Mouse (Mus musculus): ENCODE data around the gene Rplp1. TPM values are rescaled to one million over a fixed set of nuclear protein-coding genes. Genes with fewer than 3 reads are reported as not detected.

Gene Rplp1
- 1,379 and 1,393 TPM in 2 replicates for polyA plus RNA-seq (2015; fragmentation: Nextera tagmentation; extraction: Ambion mirVana)

DNA sequence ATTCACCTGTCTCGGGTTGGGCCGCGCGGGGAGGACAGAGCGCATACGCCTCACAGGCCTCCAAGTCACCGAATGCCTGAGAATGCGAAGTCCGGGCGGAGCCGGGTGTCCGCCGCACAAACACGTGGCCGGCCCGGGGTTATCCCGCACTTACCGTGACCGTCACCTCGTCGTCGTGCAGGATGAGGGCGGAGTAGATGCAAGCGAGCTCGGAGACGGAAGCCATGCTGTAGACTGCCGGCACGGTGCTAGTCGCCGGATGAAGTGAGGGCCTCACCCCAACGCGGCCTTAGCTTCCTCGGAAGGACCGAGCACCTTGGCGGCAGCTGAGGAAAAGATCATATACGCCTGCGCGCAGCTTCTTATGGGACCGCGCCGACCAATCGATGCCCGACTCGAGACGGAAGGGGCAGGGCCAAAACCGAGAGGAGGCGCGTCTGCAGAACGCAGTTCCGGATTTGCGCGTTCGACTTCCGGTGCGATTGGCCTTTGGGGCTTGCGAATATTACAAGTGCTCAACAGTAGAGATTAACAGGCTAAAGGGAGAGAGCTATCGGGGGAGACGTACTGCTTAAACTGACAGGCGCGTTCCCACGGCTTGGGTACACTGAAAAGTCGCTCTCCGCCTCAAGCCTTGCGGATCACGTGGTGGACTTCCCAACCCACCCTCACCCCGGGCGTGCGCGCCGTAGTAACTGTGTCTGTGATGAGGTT, at the start of gene Rplp1:
Gene Rplp1 (minus strand): TSS at position 340 of the 714 bp plus-strand sequence.
- peak within 1 kb of the TSS; percentile 85 for H3K9ac ChIP-seq
- no peaks in the 10 kb centered on the region for H3K27me3 ChIP-seq
- H3K4me1 ChIP-seq: peaks cover 26% of the 10 kb centered on the region
- H3K27ac ChIP-seq: peak within 1 kb of the TSS; percentile 98
- H3K9me3 ChIP-seq (replicated peaks): no peaks in the 10 kb centered on the region
- peaks cover 59% of the 10 kb centered on the region for H3K36me3 ChIP-seq
- peak; percentile 96 for ATAC-seq (replicated peaks; ENCODE audit: low FRiP score)
- H3K4me3 ChIP-seq (replicated peaks): peak within 1 kb of the TSS; percentile 72
- H3K4me2 ChIP-seq: peak within 1 kb of the TSS; percentile 76
- under 1% methylated on average over 70 of the region's 70 CpGs for WGBS

DNA sequence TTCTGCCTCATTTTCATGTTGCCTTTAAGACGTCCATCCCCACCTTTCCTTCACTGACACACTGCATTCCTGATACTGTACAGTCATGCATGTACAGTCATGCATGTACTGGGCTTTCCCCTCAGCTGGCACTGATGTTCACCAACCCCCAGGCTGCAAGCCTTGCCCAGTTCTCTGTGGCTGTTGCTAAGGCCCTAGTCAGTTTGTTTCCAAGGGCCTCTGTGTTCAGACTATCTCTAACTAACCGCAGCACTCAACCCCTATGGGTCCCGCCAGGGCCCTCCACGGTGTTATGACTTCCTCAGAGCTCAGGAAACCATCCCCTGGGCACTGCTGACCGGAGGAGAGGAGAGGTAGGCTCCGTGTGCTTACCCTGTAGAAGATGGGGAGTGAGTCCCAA, 49.0 kb upstream of the Rplp1 start:
- Histone ChIP-seq H3K4me2 (no peak overlapping the region), H3K4me3 (replicated peaks) (no peak overlapping the region), H3K27me3 (no peaks in the 10 kb centered on the region), H3K9me3 (replicated peaks) (no peaks in the 10 kb centered on the region), H3K36me3 (no peaks in the 10 kb centered on the region), H3K4me1 (peaks cover 27% of the 10 kb centered on the region), H3K9ac (no peak overlapping the region), H3K27ac (no peak overlapping the region)
- 61% methylated on average over 6 of the region's 6 CpGs for WGBS
- no peak for ATAC-seq (replicated peaks; ENCODE audit: low FRiP score)

DNA sequence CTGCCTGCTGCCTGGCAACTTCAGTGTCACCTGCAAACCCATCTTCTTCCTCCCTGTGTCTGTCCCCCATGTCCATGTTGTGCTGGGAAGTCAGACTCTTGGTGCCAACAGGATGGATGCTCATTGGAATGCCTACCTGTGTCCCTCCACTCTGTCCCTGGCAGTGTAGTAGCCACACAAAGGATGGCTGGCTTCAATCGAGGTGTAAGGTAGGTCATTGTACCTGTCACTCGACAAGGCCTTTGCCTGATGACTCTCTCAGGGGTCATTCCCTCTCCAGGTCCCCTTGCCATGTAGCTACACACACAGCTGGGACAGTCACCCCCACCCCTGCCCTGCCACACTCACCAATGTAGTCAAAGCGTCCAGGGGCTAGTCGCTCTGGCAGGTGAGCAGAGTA, 46.8 kb upstream of the Rplp1 start:
- Histone ChIP-seq H3K4me2 (no peak overlapping the region), H3K36me3 (no peaks in the 10 kb centered on the region), H3K4me1 (peaks cover 20% of the 10 kb centered on the region), H3K27me3 (no peaks in the 10 kb centered on the region), H3K27ac (no peak overlapping the region), H3K9me3 (replicated peaks) (no peaks in the 10 kb centered on the region), H3K9ac (no peak overlapping the region), H3K4me3 (replicated peaks) (no peak overlapping the region)
- ATAC-seq (replicated peaks; ENCODE audit: low FRiP score): no peak
- 87% methylated on average over 4 of the region's 4 CpGs for WGBS

DNA sequence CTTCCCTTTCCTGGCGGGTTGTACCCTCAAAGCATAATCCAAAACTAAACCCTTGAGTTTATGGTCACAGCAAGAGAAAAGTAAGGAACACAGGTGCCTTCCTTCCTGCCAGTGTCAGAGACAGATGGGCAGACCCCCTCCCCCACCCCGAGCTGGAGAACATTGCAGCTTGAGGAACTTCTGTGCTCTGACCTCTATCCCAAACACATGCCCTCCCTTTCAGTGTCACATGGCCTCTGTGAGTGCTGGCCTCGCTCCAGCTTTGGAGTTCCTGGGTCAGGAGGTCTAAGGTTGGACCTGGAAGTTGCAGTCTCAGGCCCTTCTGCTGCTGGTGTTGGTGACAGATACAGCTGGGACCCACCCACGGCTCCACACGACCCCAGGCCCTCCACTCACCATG, 46.4 kb upstream of the Rplp1 start:
- no peak overlapping the region for H3K4me2 ChIP-seq
- H3K9ac ChIP-seq: no peak overlapping the region
- ATAC-seq (replicated peaks; ENCODE audit: low FRiP score): no peak
- H3K36me3 ChIP-seq: 0 out of 2 replicates have a peak, but pooled peaks cover 3% of the 10 kb centered on the region
- H3K9me3 ChIP-seq (replicated peaks): no peaks in the 10 kb centered on the region
- WGBS: 36% methylated on average over 5 of the region's 5 CpGs
- H3K4me3 ChIP-seq (replicated peaks): no peak overlapping the region
- H3K4me1 ChIP-seq: peaks cover 20% of the 10 kb centered on the region
- H3K27ac ChIP-seq: peak overlapping the region; percentile 64; the same call in 1 of the 2 replicates
- H3K27me3 ChIP-seq: no peaks in the 10 kb centered on the region

DNA sequence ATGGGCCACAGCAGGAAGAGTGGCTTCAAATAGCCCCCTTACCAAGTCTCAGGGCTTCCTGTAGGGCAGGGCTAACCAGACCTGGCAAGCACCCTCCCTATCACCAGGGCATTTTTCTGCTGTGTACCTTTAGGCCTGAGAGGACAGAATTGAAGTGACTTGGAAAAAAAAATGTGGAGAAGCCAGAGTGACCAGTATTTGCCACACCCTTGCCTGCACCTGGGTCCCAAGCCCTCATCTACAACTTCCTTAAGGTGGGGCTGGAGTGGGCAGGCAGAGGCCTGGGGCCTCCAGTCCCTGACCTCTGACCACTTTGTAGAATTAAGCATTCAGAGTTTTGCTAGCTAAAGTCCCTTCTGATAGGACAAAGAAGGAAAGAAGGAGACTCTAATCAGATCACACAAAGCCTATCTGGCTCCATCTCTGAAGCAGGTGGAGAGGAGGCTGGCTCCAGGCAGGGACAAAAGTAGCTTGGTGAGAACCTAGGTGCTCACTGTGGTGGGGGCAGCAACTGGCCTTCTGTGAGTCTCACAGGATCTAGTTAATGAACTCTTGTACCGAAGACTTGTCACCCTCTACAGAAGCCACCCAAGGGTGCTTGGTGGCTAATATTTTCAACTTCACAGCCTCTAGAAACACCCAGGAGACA, 45.7 kb upstream of the Rplp1 start:
- Histone ChIP-seq H3K27me3 (no peaks in the 10 kb centered on the region), H3K36me3 (peaks cover 7% of the 10 kb centered on the region; the same call in 1 of the 2 replicates), H3K27ac (peak overlapping the region; percentile 64), H3K9me3 (replicated peaks) (no peaks in the 10 kb centered on the region), H3K4me2 (no peak overlapping the region), H3K4me3 (replicated peaks) (no peak overlapping the region), H3K4me1 (peaks cover 20% of the 10 kb centered on the region), H3K9ac (no peak overlapping the region)
- WGBS: 85% methylated on average over 1 of the region's 1 CpGs
- 0 out of 2 replicates have a peak, but pooled peaks have one; percentile 25 for ATAC-seq (replicated peaks; ENCODE audit: low FRiP score)

DNA sequence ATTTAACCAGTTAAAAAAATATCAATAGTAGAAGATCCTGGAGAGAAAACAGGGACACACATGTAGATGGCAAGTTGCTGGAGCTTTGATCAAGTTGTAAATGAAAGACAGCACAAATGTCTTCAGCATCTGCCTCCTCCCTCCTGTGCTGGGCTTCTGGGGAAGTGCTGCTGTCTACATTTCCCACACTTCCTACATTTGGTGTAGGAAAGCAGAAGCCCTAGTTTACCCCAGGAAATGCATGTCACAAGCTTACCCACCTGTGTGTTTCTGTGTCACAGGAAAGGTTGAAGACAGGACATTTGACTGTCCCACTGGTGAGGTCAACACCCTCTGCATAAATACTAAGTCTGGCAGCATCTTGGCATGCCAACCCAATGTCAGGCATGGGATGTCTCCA, 40.4 kb upstream of the Rplp1 start:
- Histone ChIP-seq H3K36me3 (peaks cover 10% of the 10 kb centered on the region; the same call in 1 of the 2 replicates), H3K4me1 (peaks cover 5% of the 10 kb centered on the region; the same call in 1 of the 2 replicates), H3K4me2 (no peak overlapping the region), H3K9ac (no peak overlapping the region), H3K27ac (no peak overlapping the region), H3K27me3 (no peaks in the 10 kb centered on the region), H3K9me3 (replicated peaks) (no peaks in the 10 kb centered on the region), H3K4me3 (replicated peaks) (no peak overlapping the region)
- no peak for ATAC-seq (replicated peaks; ENCODE audit: low FRiP score)

DNA sequence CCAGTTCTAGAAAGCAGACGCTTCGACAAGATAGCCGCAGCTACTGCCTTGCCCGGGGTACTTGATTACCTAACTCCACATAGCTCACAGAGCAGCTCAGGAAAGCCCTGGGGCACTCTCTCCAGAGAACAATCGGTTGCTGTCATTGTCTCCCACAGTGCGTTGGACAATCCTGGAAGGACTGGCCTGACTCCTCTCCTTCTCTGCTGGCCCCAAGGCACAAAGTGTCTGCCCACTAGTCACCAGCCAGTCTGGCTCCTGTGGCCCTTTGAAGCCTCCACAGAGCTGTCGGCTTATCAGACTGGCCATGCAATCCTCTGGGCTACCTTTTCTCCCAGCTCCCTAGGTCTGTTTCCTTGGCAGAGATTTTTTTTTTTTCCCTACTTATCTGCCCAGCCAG, 37.9 kb upstream of the Rplp1 start:
- no peak for ATAC-seq (replicated peaks; ENCODE audit: low FRiP score)
- Histone ChIP-seq H3K4me1 (peaks cover 9% of the 10 kb centered on the region), H3K4me2 (no peak overlapping the region), H3K4me3 (replicated peaks) (no peak overlapping the region), H3K9me3 (replicated peaks) (no peaks in the 10 kb centered on the region), H3K27me3 (no peaks in the 10 kb centered on the region), H3K9ac (no peak overlapping the region), H3K27ac (no peak overlapping the region), H3K36me3 (peaks cover 10% of the 10 kb centered on the region; the same call in 1 of the 2 replicates)
- WGBS: 65% methylated on average over 7 of the region's 7 CpGs

DNA sequence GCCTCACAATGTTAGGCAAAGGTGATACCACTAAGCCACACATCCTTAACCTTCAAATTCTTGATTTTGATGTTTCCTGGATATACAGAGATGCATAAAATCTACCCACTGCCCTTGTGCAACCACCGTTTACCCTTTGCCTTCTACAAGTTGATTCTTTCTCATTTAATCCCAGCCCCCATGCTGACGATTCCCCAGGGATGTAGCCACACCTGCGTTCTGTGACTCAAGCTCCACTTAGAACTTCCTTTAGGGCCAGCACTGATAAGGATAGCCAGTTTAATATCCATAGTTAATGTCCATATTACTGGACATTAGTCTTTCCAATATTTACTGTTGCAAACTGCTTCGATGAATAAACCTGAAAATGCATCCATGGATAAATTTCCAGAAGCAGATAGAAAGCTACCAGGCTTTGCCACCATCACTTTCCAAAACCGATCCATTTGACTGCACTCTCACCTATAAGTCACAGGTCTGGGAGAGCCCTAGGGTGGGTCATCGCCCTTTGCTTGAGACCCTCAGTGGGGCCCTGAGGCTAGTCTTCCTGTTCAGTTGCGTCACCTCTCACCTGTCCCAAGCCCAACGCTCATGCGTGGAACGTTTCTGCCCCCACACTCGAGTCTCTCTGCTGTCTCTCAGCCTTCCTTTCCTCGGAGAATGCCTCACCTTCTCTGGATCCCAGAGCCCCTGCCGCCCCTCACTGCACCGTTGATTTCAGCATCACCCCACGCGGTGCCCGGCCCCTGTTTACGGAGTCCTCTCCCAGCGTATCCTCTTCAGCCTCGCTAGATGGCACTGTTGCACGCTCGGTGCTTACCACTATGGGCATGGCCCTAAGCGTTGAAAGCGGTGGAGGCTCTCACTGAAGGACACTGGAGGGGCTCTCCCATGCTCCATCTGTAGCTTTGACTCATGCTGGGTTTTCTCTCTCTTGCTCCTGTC, 33.3 kb upstream of the Rplp1 start:
- Histone ChIP-seq H3K36me3 (peaks cover 13% of the 10 kb centered on the region), H3K4me3 (replicated peaks) (peak overlapping the region; percentile 80), H3K4me1 (peaks cover 19% of the 10 kb centered on the region), H3K27ac (peak overlapping the region; percentile 88), H3K9ac (peak overlapping the region; percentile 33), H3K4me2 (peak overlapping the region; percentile 95), H3K27me3 (no peaks in the 10 kb centered on the region), H3K9me3 (replicated peaks) (no peaks in the 10 kb centered on the region)
- peak; percentile 78 for ATAC-seq (replicated peaks; ENCODE audit: low FRiP score)
- 6% methylated on average over 24 of the region's 24 CpGs for WGBS

DNA sequence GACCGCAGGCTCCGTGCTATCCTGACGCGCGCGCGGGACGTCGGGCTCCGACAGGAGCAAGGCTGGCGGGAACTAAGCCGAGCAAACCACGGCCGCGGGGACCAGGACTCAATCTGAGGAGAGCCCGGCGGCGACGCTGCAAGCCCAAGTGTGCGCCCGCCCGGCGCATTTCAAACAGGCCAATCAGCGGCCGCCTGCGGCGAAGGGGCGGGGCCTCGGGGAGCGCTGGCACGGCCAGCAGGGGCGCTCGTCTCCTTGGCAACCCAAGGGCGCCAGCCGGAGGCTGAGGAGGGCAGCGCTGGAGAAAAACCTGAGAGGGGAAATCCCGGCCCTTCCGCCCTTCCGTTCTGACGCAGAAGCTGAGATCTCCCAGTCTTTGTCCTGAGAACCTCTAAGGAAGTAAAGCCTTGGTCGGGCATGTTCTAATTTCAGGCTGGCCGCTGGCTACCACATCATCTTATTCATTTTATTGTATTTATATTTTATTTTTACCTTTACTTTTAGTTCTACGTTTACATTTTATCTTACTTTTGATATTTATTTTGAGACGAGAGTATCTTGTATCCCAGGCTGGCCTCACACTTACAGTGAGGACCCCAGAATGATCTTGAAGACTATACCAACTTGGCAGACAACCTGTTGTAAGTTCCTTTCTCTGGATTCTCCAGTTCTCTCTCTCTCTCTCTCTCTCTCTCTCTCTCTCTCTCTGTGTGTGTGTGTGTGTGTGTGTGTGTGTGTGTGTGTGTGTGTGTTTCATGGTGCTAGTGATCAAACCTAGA, 32.5 kb upstream of the Rplp1 start, which contains the start of gene Kif23:
Gene Kif23 (minus strand): TSS at position 152 of the 779 bp plus-strand sequence.
- Histone ChIP-seq H3K9ac (peak within 1 kb of the TSS; percentile 72), H3K9me3 (replicated peaks) (no peaks in the 10 kb centered on the region), H3K4me3 (replicated peaks) (peak within 1 kb of the TSS; percentile 80), H3K36me3 (peaks cover 21% of the 10 kb centered on the region), H3K4me2 (peak within 1 kb of the TSS; percentile 95), H3K27ac (peak within 1 kb of the TSS; percentile 88), H3K27me3 (no peaks in the 10 kb centered on the region), H3K4me1 (peaks cover 19% of the 10 kb centered on the region)
- under 1% methylated on average over 44 of the region's 44 CpGs for WGBS
- peak; percentile 96 for ATAC-seq (replicated peaks; ENCODE audit: low FRiP score)

DNA sequence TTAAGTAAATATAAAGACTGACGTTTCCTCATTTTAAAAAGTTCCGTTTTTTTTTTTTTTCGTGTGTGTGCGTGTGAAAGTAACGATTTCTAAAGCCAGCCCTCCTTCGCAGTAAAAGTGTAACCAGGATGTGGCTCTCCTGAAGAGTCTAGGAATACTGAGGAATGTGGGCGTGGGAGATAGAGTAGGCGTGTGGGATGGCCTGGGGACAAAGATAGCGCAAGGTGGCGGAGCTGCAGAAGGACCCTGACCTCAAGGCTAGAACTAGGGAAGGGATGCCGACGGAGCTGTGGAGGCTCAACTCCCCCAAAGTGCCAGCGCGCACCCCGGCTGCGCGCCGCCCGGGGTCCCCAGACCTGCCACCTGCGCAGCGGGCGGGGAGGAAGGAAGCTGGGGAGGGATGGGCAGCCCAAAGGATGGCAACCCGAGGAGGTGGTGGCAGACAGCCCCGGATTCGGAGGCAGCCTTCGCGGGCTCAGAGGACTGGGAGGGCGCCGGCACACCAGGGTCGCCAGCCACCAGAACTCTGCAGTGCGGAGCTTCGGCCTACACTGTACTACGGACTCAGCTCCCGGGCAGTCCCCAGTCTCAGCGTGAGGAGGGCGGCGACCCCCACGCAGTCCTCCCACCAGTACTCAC, 31.8 kb upstream of the Rplp1 start:
- peak overlapping the region; percentile 80 for H3K4me3 ChIP-seq (replicated peaks)
- H3K27me3 ChIP-seq: no peaks in the 10 kb centered on the region
- peak overlapping the region; percentile 72 for H3K9ac ChIP-seq
- ATAC-seq (replicated peaks; ENCODE audit: low FRiP score): peak; percentile 82
- H3K27ac ChIP-seq: peak overlapping the region; percentile 88
- WGBS: under 1% methylated on average over 38 of the region's 38 CpGs
- H3K9me3 ChIP-seq (replicated peaks): no peaks in the 10 kb centered on the region
- peaks cover 29% of the 10 kb centered on the region for H3K36me3 ChIP-seq
- peaks cover 19% of the 10 kb centered on the region for H3K4me1 ChIP-seq
- peak overlapping the region; percentile 95 for H3K4me2 ChIP-seq

DNA sequence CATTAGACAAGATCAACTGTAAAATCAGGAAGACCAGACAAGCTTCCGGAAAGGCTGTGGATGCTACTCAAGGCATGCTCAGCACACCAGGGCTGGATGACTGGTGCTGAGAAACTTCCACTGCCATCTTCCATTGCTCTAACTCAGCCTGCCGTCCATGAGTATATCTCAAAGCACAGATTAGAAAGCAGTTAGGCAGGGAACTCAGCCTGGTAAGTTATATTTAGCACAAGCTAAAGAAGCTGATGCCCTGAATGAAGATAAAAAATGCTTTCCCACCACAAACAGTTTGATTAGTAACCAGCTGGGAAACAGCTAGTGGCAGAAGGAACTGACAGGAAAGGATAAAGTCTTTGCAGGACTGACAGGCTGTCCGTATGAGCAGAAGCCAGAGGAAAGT, 26.7 kb upstream of the Rplp1 start:
- Histone ChIP-seq H3K9me3 (replicated peaks) (no peaks in the 10 kb centered on the region), H3K36me3 (peaks cover 79% of the 10 kb centered on the region), H3K4me2 (no peak overlapping the region), H3K9ac (no peak overlapping the region), H3K27ac (no peak overlapping the region), H3K4me3 (replicated peaks) (no peak overlapping the region), H3K4me1 (peaks cover 7% of the 10 kb centered on the region), H3K27me3 (no peaks in the 10 kb centered on the region)
- no peak for ATAC-seq (replicated peaks; ENCODE audit: low FRiP score)
- WGBS: 82% methylated on average over 3 of the region's 3 CpGs

All from kidney, embryonic 15.5 days (tissue).